Mouse (Mus musculus) splenic B cell, adult 2 months (primary cell): ENCODE measurements around the gene Dus1l.
"Not testable (repeated sequence)": the region's sequence is repeated elsewhere in the genome, so short reads cannot be mapped to it uniquely, and the experiment has no call there.

ENCODE experiments used
- DNase-seq: peaks from one replicate; pipeline ENCODE4 v3.0.0-alpha.2; 2011; ENCODE audit warnings: low read depth, low spot score
- H3K27me3 ChIP-seq: 2 replicates; pipeline ENCODE4 v1.6.1; 2012; ENCODE audit warnings: mild to moderate bottlenecking, low read length, moderate library complexity, mixed read lengths; ENCODE audit not compliant: control insufficient read depth, poor library complexity, insufficient read depth, severe bottlenecking
- H3K36me3 ChIP-seq: 2 replicates; pipeline ENCODE4 v1.6.1; 2012; ENCODE audit warnings: mild to moderate bottlenecking, low read length, moderate library complexity, mixed read lengths; ENCODE audit not compliant: control insufficient read depth, poor library complexity, insufficient read depth, severe bottlenecking

Dus1l gene

GRCm38 (mm10) chr11:120799316-120799890, 3.2 kb upstream of the Dus1l start:
- Histone ChIP-seq H3K27me3 (no peaks in the 10 kb centered on the region), H3K36me3 (no peaks in the 10 kb centered on the region; the same call in 1 of the 2 replicates)
- DNase-seq = no peak

DNA sequence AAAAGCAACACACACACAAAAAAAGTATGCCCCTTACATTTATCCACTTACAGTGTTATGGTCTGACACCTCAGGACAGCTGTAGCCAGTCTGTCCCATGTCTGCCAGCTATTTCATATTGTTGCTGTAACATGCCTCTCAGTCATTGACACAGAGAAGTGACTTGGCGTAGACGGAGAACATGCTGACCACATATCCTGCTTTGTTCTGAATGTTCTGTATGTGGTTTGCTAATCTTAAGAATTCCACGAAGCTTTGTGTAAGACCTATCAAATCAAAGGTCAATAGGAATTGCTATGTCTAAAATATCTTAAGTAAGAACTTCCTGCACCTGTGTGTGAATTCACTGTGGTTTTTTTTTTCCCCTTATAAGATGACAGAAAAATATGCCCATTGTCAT, 2.0 kb upstream of the Dus1l start:
- H3K36me3 ChIP-seq = peaks cover 1% of the 10 kb centered on the region; the same call in 1 of the 2 replicates
- DNase-seq = no peak
- H3K27me3 ChIP-seq = no peaks in the 10 kb centered on the region

- peaks cover 9% of the 10 kb centered on the region for H3K36me3 ChIP-seq
- DNase-seq = no peak
- H3K27me3 ChIP-seq = no peaks in the 10 kb centered on the region
These were observed 377 bp upstream of the Dus1l start for GRCm38 (mm10) chr11:120796614-120796946.

GRCm38 (mm10) chr11:120792652-120793051, 3.6 kb downstream of the Dus1l start:
- DNase-seq = no peak
- Histone ChIP-seq H3K27me3 (no peaks in the 10 kb centered on the region), H3K36me3 (peaks cover 21% of the 10 kb centered on the region)

- DNase-seq = no peak
- Histone ChIP-seq H3K36me3 (peaks cover 24% of the 10 kb centered on the region), H3K27me3 (no peaks in the 10 kb centered on the region)
These were observed 6.4 kb downstream of the Dus1l start for GRCm38 (mm10) chr11:120789810-120790209.

- Histone ChIP-seq H3K36me3 (peaks cover 24% of the 10 kb centered on the region), H3K27me3 (no peaks in the 10 kb centered on the region)
- no peak for DNase-seq
These were observed 6.8 kb downstream of the Dus1l start for GRCm38 (mm10) chr11:120789355-120789754.

DNA sequence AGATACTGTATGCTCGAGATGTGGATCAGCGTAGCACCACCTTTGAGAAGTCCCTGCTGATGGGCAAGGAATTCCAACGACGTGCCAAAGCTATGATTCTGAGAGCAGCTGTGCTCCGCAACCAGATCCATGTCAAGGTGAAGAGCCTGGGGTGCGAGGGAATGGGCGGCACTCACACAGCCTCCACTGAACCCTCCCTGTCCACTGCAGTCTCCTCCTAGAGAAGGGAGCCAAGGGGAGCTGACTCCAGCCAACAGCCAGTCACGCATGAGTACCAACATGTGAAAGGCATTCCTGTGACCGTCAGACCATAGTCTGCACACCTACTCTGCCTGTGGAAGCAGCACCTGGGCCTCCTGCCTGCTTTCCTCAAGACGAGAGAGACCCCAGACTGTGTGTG, 7.7 kb downstream of the Dus1l start:
- not testable (repeated sequence) for DNase-seq, H3K27me3 ChIP-seq
- peaks cover 24% of the 10 kb centered on the region for H3K36me3 ChIP-seq

- H3K36me3 ChIP-seq = peaks cover 7% of the 10 kb centered on the region; the same call in 1 of the 2 replicates
- H3K27me3 ChIP-seq = no peaks in the 10 kb centered on the region
- DNase-seq = no peak
These were observed 11.1 kb downstream of the Dus1l start for GRCm38 (mm10) chr11:120785145-120785544.

DNA sequence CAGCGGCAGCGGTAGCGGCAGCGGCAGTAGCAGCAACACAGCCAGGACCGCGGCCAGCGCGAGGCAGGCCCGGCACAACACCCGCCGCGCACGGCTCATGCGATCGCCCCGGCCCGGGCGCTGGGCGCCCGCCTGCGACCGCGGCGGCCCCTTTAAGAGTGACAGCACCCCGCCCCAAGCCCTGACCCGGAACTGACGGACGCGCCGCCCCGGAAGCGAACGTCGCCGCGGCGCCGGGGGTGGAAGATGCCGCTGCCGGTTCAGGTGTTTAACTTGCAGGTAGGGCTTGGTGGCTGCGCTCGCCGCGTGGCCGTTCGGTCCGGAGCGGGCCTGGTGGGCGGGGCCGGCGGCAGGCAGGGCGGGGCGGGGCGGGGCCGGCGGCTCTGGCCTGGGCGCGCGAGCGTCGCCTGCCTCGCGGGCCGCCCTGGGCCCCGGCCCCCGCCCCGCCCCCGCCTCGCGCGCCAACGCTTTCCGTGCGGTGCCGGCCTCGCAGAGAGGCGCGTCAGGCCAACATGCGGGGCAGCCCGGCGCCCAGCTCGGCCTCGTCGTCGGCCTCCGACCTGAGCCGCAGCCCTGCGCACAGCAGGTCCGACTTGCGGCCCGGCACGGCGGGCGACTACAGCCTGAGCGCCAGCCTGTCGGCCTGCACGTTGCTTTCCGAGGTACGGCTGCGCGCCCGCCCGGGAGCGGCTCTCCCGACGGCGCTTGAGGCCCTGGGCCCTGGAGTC, 12.0 kb downstream of the Dus1l start, which contains the start of the genes Rfng and Gps1:
TSS of gene Rfng (minus strand) at position 144 of the 728 bp plus-strand sequence.
TSS of gene Gps1 (plus strand) at position 209 of the 728 bp plus-strand sequence.
- no peaks in the 10 kb centered on the region for H3K27me3 ChIP-seq
- peak; percentile 78 for DNase-seq
- peaks cover 5% of the 10 kb centered on the region; the same call in 1 of the 2 replicates for H3K36me3 ChIP-seq

GRCm38 (mm10) chr11:120783426-120784063, 12.7 kb downstream of the Dus1l start:
- H3K27me3 ChIP-seq = no peaks in the 10 kb centered on the region
- DNase-seq = no peak

DNA sequence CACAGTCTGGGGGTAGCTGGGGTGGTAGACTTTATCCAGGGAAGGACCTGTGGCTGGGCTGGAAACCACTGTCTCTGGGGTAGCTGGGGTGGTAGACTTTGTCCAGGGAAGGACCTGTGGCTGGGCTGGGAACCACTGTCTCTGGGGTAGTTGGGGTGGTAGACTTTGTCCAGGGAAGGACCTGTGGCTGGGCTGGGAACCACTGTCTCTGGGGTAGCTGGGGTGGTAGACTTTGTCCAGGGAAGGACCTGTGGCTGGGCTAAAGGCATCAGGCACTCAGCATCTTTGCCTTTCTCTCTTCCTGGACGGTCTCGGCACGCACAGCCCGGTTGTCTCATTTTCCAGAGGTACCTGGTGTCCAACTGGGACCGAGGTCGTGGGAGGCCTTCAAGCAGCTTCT, 14.8 kb downstream of the Dus1l start:
- not testable (repeated sequence) for H3K36me3 ChIP-seq, H3K27me3 ChIP-seq, DNase-seq

More at GRCm38 (mm10) chr11:120783426-120784063, 12.7 kb downstream of the Dus1l start:
- peaks cover 5% of the 10 kb centered on the region; the same call in 1 of the 2 replicates for H3K36me3 ChIP-seq

DNA sequence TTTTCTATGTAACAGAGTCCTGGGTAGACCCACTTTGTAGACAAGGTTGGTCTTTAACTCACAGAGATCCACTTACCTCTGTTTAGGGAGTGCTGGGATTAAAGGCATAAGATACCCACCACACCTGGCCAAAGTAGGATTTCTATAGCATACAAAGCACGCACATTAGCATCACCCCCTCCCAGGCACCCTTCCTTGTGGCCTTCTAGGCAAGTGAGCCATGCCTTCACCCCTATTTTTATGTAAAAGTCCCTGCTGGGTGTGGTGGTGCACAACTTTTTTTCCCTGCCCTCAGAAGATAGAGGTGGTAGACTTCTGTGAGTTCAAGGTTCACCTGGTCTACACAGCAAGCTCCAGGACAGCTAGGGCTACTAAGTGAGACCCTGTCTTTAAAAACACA, 16.3 kb downstream of the Dus1l start:
- 0 out of 2 replicates have a peak, but pooled peaks cover 1% of the 10 kb centered on the region for H3K36me3 ChIP-seq
- DNase-seq = no peak
- no peaks in the 10 kb centered on the region for H3K27me3 ChIP-seq

GRCm38 (mm10) chr11:120777123-120777522, 19.1 kb downstream of the Dus1l start:
- Histone ChIP-seq H3K36me3 (0 out of 2 replicates have a peak, but pooled peaks cover 1% of the 10 kb centered on the region), H3K27me3 (no peaks in the 10 kb centered on the region)
- DNase-seq = no peak

DNA sequence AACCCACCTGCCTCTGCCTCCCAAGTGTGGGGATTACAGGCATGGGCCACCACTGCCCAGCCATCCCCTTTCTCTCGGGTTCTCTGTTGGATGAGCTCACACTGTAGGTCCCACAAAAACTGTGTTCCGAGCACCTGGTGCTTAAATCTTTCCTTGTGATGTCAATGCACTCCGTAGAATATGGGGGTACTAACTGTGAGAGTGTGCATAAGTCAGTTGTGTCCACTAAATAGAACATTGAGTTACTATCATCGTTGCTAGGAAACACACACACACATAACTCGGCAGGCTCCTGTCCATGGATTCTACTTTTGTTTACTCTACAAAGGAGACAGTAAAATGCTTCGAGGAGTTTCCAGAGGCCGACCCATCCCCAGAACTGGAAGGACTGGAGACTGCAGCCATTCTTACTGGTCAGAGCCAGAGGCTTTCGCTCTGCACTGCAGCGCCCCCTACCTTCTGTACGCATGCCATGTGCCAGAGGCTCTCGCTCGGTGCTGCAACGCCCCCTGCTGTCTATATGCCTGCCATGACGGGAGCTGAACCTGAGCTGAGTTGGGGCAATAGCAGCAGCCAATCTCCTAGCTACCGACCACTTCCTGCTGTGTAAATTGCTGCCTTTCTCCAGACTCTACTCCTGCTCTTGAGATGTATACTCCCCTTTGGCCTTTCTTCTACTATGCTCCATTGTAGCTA, 20.3 kb downstream of the Dus1l start:
- Histone ChIP-seq H3K36me3 (no peaks in the 10 kb centered on the region), H3K27me3 (no peaks in the 10 kb centered on the region)
- peak; percentile 93 for DNase-seq
